In genomic region chr9:98374897-98375296, GRCm38 (mm10) we compare ENCODE assay signal across 30 mouse cellular contexts. TPM values are rescaled to one million over a fixed set of nuclear protein-coding genes. Genes with fewer than 3 reads are reported as not detected.
DNase-seq lines count a peak whose midpoint lies in the region; ATAC-seq lines count a peak whose summit lies in the region.
"Had no signal": no experiment of that assay in that cellular context is flagged by ENCODE, and none has a peak within 500 bp of the region (broad histone marks: within the 10 kb centered on the region; RNA-seq: fewer than 3 reads in every experiment).

No protein-coding gene starts in this region.

- peaks cover 21% of the 10 kb centered on the region for H3K4me1 ChIP-seq in limb, embryonic 12.5 days (replicated peaks)
- H3K4me1 ChIP-seq in forebrain, embryonic 12.5 days = peaks cover 20% of the 10 kb centered on the region
- H3K4me1 ChIP-seq: heart, embryonic 13.5 days; lung, embryonic 15.5 days; stomach, embryonic 15.5 days had no signal

- H3K36me3 ChIP-seq in limb, embryonic 12.5 days = no peaks in the 10 kb centered on the region
- no peaks in the 10 kb centered on the region for H3K36me3 ChIP-seq in forebrain, embryonic 12.5 days (replicated peaks)
- H3K36me3 ChIP-seq: heart, embryonic 13.5 days; limb, embryonic 13.5 days; lung, embryonic 15.5 days; midbrain, embryonic 10.5 days; neural tube, embryonic 13.5 days; stomach, embryonic 15.5 days had no signal

- 64% methylated on average over 11 of the region's 11 CpGs for WGBS in limb, embryonic 12.5 days
- 72% methylated on average over 11 of the region's 11 CpGs for WGBS in forebrain, embryonic 12.5 days

- ATAC-seq in limb, embryonic 12.5 days (ENCODE audit: insufficient number of reproducible peaks, insufficient read depth, low FRiP score, low TSS enrichment, low read depth) = no peak
- no peak for ATAC-seq in forebrain, embryonic 12.5 days (ENCODE audit: low FRiP score)
- ATAC-seq: forebrain, embryonic 13.5 days; intestine, postnatal 0 days had no signal

- H3K4me2 ChIP-seq in limb, embryonic 12.5 days = no peak overlapping the region
- H3K4me2 ChIP-seq in forebrain, embryonic 12.5 days = no peak overlapping the region
- H3K4me2 ChIP-seq: forebrain, embryonic 13.5 days; heart, embryonic 13.5 days; hindbrain, embryonic 14.5 days; liver, embryonic 11.5 days; lung, embryonic 15.5 days; neural tube, embryonic 13.5 days; stomach, embryonic 15.5 days had no signal

- H3K27me3 ChIP-seq in limb, embryonic 12.5 days = no peaks in the 10 kb centered on the region
- H3K27me3 ChIP-seq in forebrain, embryonic 12.5 days = no peaks in the 10 kb centered on the region
- H3K27me3 ChIP-seq: forebrain, embryonic 13.5 days; heart, embryonic 13.5 days; lung, embryonic 15.5 days; stomach, embryonic 15.5 days had no signal

- H3K9ac ChIP-seq in limb, embryonic 12.5 days (replicated peaks) = no peak overlapping the region
- H3K9ac ChIP-seq in forebrain, embryonic 12.5 days = no peak overlapping the region
- H3K9ac ChIP-seq: forebrain, embryonic 13.5 days; heart, embryonic 13.5 days; hindbrain, embryonic 14.5 days; limb, embryonic 13.5 days; lung, embryonic 15.5 days; neural tube, embryonic 13.5 days; stomach, embryonic 15.5 days had no signal

- H3K9me3 ChIP-seq in limb, embryonic 12.5 days = no peaks in the 10 kb centered on the region
- H3K9me3 ChIP-seq in forebrain, embryonic 12.5 days = no peaks in the 10 kb centered on the region
- H3K9me3 ChIP-seq: forebrain, embryonic 13.5 days; heart, embryonic 13.5 days; limb, embryonic 13.5 days; lung, embryonic 15.5 days; midbrain, embryonic 10.5 days; neural tube, embryonic 13.5 days; stomach, embryonic 15.5 days had no signal

- DNase-seq in left cerebral cortex, adult 18-20 months (ENCODE audit: low spot score in 2 of 2) = peak; percentile 28 to 57
- no peak for DNase-seq in left cerebral cortex, adult 11 months (ENCODE audit: low spot score)
- peak; percentile 51 for DNase-seq in right cerebral cortex, adult 18-20 months
- DNase-seq in right cerebral cortex, postnatal 4 days = no peak
- DNase-seq in right cerebral cortex, postnatal 36 days (ENCODE audit: low spot score in 2 of 2) = peak; percentile 28 to 54
- DNase-seq: adrenal gland, postnatal 25 days; B cell, adult 2 months; cerebellum, adult 2 months; cerebellum, postnatal 14 days; gastrocnemius, postnatal 36 days; heart, adult 2 months; heart, postnatal 10 days; kidney, adult 9 months; kidney, postnatal 10 days; thymus, adult 2 months; thymus, postnatal 36 days had no signal

- H3K27ac ChIP-seq in limb, embryonic 12.5 days = peak overlapping the region; percentile 50; the same call in 1 of the 2 replicates
- H3K27ac ChIP-seq in forebrain, embryonic 12.5 days = no peak overlapping the region
- H3K27ac ChIP-seq: forebrain, embryonic 13.5 days; heart, adult 2 months; heart, embryonic 13.5 days; hindbrain, embryonic 14.5 days; left cerebral cortex, adult 2 months; limb, embryonic 13.5 days; lung, embryonic 15.5 days; midbrain, embryonic 10.5 days; neural tube, embryonic 13.5 days; stomach, embryonic 15.5 days had no signal

- H3K4me3 ChIP-seq in limb, embryonic 12.5 days (replicated peaks) = no peak overlapping the region
- H3K4me3 ChIP-seq in forebrain, embryonic 12.5 days (replicated peaks) = no peak overlapping the region
- H3K4me3 ChIP-seq: forebrain, embryonic 13.5 days; heart, adult 2 months; heart, embryonic 13.5 days; left cerebral cortex, adult 2 months; limb, embryonic 13.5 days; lung, embryonic 15.5 days; midbrain, embryonic 10.5 days; myocyte; neural tube, embryonic 13.5 days; stomach, embryonic 15.5 days had no signal

RNA-seq across cellular contexts. Expression of gene Rbp1, which starts 47.9 kb away (rescaled TPM):
- total RNA-seq in left cerebral cortex, adult 18-20 months (2021) = 1 to 10 TPM; 6.7 to 7.2 TPM
- 34.9 and 35.0 TPM in 2 replicates for polyA plus RNA-seq in limb, embryonic 12.5 days (2016; fragmentation: Nextera tagmentation; extraction: Ambion mirVana)
- polyA plus RNA-seq in forebrain, embryonic 12.5 days (2016; fragmentation: Nextera tagmentation; extraction: Ambion mirVana) = 42.9 and 50.9 TPM in 2 replicates

Comparison
In these comparisons a context has a peak if more than half of its experiments do, and no peak if none do; other contexts are left out.
1. DNase-seq: peak in left cerebral cortex, adult 18-20 months (2 of 2), right cerebral cortex, adult 18-20 months (single experiment) and right cerebral cortex, postnatal 36 days (2 of 2); none in left cerebral cortex, adult 11 months (single experiment) and right cerebral cortex, postnatal 4 days (single experiment).